Mouse (Mus musculus) liver, embryonic 12.5 days (tissue): ENCODE results near the gene 4932438A13Rik. TPM values are rescaled to one million over a fixed set of nuclear protein-coding genes. Genes with fewer than 3 reads are reported as not detected.

ENCODE experiments used
- ATAC-seq: fragments of 200-750 bp; cut with Nextera tagmentation; 2 replicates; pipeline ENCODE4 v1.8.0; 2017; ENCODE audit warnings: moderate number of reproducible peaks, mild to moderate bottlenecking, moderate library complexity
- H3K27ac ChIP-seq: fragments of 300-500 bp; sonication (generic); 2 replicates; pipeline ENCODE4 v1.5.1; 2016; ENCODE audit warnings: mild to moderate bottlenecking
- H3K27me3 ChIP-seq: fragments of 300-500 bp; sonication (generic); replicated peaks from 2 replicates; pipeline ENCODE4 v1.6.1; 2016; ENCODE audit warnings: mild to moderate bottlenecking, moderate library complexity
- H3K36me3 ChIP-seq: fragments of 300-500 bp; sonication (generic); 2 replicates; pipeline ENCODE4 v1.6.1; 2016; ENCODE audit warnings: mild to moderate bottlenecking, moderate library complexity
- H3K4me1 ChIP-seq: fragments of 300-500 bp; sonication (generic); 2 replicates; pipeline ENCODE4 v1.6.1; 2016
- H3K4me2 ChIP-seq: fragments of 300-500 bp; sonication (generic); 2 replicates; pipeline ENCODE4 v1.6.1; 2016; ENCODE audit warnings: mild to moderate bottlenecking, moderate library complexity
- H3K4me3 ChIP-seq: fragments of 300-500 bp; sonication (generic); 2 replicates; pipeline ENCODE4 v1.5.1; 2016; ENCODE audit warnings: mild to moderate bottlenecking, moderate library complexity
- H3K9ac ChIP-seq: fragments of 300-500 bp; sonication (generic); 2 replicates; pipeline ENCODE4 v1.6.1; 2016; ENCODE audit warnings: mild to moderate bottlenecking, moderate library complexity
- H3K9me3 ChIP-seq: fragments of 300-500 bp; sonication (generic); replicated peaks from 2 replicates; pipeline ENCODE4 v1.6.1; 2016; ENCODE audit warnings: mild to moderate bottlenecking, moderate library complexity
- WGBS: fragments of 180-500 bp; shearing (Covaris S2); methylation state at CpG from one replicate; pipeline ENCODE4 v1.1.7; 2016; ENCODE audit not compliant: insufficient replicate concordance; 5-methylcytosine and 5-hydroxymethylcytosine counted together
- polyA plus RNA-seq: library from polyadenylated mRNA; unstranded; fragments of >200 nt; fragmentation: Nextera tagmentation; extraction: Ambion mirVana; gene quantifications from 2 replicates; pipeline ENCODE4 v1.2.1, GENCODE M21; 2016

4932438A13Rik gene
- polyA plus RNA-seq, 1 experiment from 2014 or later, result 22.8 TPM

- H3K4me1 ChIP-seq, result no peaks in the 10 kb centered on the region
- no peak overlapping the region for H3K27ac ChIP-seq
- no peaks in the 10 kb centered on the region for H3K9me3 ChIP-seq
- H3K9ac ChIP-seq, result no peak overlapping the region
- peaks cover 2% of the 10 kb centered on the region; the same call in 1 of the 2 replicates for H3K27me3 ChIP-seq
- H3K4me2 ChIP-seq, result peak overlapping the region; percentile 39
- 17% methylated on average over 12 of the region's 12 CpGs for WGBS
- H3K4me3 ChIP-seq, result no peak overlapping the region
- H3K36me3 ChIP-seq, result no peaks in the 10 kb centered on the region
- ATAC-seq, result no peak
These were observed 22.0 kb upstream of the 4932438A13Rik start for GRCm38 (mm10) chr3:36840650-36841555.

DNA sequence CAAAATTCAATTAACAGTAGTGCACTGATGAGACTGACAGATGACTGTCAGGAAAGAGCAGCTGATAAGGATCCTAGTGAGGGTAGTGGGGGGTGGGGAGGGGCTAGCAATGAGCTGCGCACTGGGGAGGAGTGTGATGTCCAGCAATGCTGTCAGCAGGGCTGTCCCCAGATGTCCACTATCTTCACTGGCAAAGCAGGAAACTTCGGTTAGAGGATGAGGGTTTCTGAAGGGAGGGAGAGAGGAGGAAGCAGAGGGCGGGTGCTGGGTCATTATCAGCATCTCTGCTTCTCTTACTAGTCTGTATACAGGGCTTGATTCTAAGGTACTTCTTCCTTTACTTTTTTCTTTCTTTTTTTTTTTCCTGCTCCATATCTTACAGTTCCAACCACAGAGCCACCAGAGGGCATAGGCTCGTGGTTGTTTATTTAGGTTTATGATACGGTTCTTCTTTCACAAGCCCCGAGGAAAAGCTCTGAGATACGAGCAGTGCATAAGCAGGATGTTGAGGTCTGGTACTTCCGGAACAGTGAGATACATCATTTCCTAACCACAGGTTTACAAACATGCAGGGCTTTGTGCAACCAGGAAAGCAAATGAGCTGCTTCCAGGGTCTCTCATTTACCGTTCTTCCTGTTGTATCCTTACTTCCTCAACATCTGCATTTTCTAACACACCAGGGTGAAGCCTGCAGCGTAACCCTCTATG is 9.0 kb upstream of the 4932438A13Rik start:
- Histone ChIP-seq H3K36me3 (no peaks in the 10 kb centered on the region), H3K4me2 (peak overlapping the region; percentile 63), H3K4me1 (peaks cover 10% of the 10 kb centered on the region; the same call in 1 of the 2 replicates), H3K27me3 (no peaks in the 10 kb centered on the region), H3K9ac (no peak overlapping the region), H3K9me3 (no peaks in the 10 kb centered on the region), H3K4me3 (peak overlapping the region; percentile 31), H3K27ac (no peak overlapping the region)
- 12% methylated on average over 10 of the region's 10 CpGs for WGBS
- ATAC-seq, result peak; percentile 62

DNA sequence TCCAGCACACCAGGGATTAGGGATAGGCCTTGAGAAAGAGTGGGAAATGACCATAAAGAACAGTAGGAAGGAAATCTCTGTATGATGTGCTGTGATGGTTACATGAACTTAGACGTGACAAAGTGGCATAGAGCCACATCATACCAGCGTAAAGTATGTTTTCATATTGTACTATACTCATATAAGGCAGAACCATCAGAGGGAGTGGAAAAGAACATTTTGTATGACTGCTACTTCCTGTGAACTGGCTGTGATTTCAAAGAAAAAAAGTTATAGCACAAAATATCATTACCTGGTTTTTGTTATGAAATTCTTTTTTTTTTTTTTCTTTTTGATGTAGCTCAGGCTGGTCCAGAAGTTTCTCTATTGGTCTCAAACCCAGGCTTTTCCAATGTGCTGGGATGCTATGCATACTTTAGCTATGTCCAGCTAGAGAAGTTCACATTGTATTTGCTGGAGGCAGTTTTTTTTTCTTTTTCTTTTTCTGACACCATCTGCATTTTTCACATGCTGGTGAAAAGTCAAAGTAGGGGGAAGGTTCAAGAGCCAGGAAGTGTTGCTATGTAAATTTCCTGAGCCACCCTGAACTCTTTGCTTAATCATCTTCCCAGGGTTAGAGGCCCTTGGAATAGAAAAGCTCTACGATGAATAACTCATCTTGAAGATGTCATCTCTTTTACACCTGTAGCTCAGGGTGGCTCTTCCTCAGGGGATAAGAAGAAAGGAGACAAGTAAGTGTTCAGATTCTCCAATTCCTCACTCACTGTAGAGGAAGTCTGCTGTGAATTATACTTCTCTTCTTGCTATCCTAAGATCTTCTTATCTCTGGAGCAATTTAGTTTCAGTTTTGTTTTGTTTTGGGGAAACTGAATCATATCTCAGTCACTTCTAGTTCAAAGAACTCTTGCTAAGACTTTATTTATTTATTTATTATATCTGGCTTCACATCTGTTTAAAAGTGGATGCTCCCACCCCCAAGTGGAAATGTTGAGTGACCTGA is 1.2 kb upstream of the 4932438A13Rik start:
- Histone ChIP-seq H3K27ac (no peak overlapping the region), H3K36me3 (peaks cover 21% of the 10 kb centered on the region), H3K4me1 (peaks cover 18% of the 10 kb centered on the region), H3K9ac (no peak overlapping the region), H3K4me2 (peak overlapping the region; percentile 80), H3K4me3 (peak overlapping the region; percentile 89; the same call in 1 of the 2 replicates), H3K27me3 (no peaks in the 10 kb centered on the region), H3K9me3 (no peaks in the 10 kb centered on the region)
- 61% methylated on average over 3 of the region's 3 CpGs for WGBS
- no peak for ATAC-seq

DNA sequence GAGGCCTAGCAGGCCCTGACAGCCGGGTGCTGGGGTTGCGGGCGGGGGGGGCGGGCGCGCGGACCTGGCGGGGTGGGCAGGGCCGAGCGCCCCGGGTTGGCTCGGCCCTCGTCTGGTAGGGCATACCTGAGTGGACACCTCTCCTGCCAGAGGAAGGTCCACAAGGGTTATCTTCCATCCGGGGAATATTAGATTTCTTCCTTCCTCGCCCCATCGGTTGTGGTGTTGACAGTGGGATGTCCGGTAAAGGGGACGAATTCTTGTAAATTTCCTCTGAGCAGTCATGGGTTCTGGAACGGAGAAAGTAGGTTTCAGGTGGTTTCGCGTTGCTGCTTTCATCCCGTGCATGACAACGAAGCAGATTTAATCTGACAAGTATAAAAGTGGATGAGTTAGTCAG is 523 bp downstream of the 4932438A13Rik start:
- Histone ChIP-seq H3K9ac (peak overlapping the region; percentile 91), H3K36me3 (peaks cover 29% of the 10 kb centered on the region), H3K27ac (peak overlapping the region; percentile 84), H3K9me3 (no peaks in the 10 kb centered on the region), H3K4me2 (peak overlapping the region; percentile 80), H3K27me3 (no peaks in the 10 kb centered on the region), H3K4me3 (peak overlapping the region; percentile 89), H3K4me1 (peaks cover 18% of the 10 kb centered on the region)
- WGBS, result under 1% methylated on average over 22 of the region's 23 CpGs
- peak; percentile 62 for ATAC-seq

DNA sequence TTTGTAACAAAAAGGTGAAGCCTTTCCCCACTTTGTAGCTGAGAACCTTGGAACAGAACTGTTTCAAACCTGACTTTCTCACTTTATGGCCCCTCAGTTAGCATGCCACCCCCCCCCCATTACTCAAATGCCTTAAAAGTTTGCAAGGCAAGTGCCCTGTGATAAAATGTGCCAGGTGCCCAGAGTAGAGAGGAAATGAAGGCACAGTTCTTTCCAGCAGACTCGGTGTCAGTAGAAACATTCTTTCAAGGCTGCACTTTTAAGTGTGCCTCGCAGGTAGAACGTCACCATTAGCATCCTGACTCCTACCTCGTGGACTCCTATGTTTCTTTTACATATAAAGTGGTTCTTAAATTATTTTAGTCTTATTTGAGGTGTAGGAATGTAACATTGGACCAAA is 977 bp downstream of the 4932438A13Rik start:
- Histone ChIP-seq H3K9ac (peak overlapping the region; percentile 91), H3K4me3 (peak overlapping the region; percentile 89), H3K27me3 (no peaks in the 10 kb centered on the region), H3K9me3 (no peaks in the 10 kb centered on the region), H3K4me2 (peak overlapping the region; percentile 80), H3K36me3 (peaks cover 29% of the 10 kb centered on the region), H3K27ac (no peak overlapping the region), H3K4me1 (peaks cover 18% of the 10 kb centered on the region)
- WGBS, result 70% methylated on average over 4 of the region's 4 CpGs
- no peak for ATAC-seq

GRCm38 (mm10) chr3:36864466-36864865 is 1.6 kb downstream of the 4932438A13Rik start:
- H3K27ac ChIP-seq, result no peak overlapping the region

DNA sequence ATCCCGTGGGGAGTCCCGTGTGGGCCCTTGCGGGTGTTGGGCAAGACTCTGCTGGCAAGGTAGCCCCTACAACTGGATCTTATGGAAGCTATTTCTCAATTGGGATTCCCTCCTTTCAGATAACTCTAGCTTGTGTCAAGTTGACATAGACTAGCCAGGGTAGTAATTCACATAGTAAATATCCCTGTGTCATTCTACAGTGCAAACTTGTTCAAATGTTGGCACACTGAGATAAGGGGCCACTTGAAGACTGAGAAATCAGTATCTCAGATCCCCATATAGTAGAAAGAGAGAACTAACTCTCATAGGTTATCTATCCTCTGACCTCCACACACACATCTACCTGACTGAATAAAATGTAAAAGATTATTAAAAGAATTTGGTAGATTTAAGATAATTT is 42.5 kb downstream of the 4932438A13Rik start:
- WGBS, result 84% methylated on average over 3 of the region's 3 CpGs
- Histone ChIP-seq H3K4me1 (peaks cover 5% of the 10 kb centered on the region; the same call in 1 of the 2 replicates), H3K4me2 (no peak overlapping the region), H3K27ac (no peak overlapping the region), H3K36me3 (peaks cover 17% of the 10 kb centered on the region), H3K27me3 (no peaks in the 10 kb centered on the region), H3K9ac (no peak overlapping the region), H3K9me3 (no peaks in the 10 kb centered on the region), H3K4me3 (no peak overlapping the region)
- peak; percentile 52; the same call in 1 of the 2 replicates for ATAC-seq

More at GRCm38 (mm10) chr3:36864466-36864865, 1.6 kb downstream of the 4932438A13Rik start:
- H3K9ac ChIP-seq, result no peak overlapping the region
- H3K36me3 ChIP-seq, result peaks cover 29% of the 10 kb centered on the region
- ATAC-seq, result no peak
- H3K27me3 ChIP-seq, result no peaks in the 10 kb centered on the region
- no peak overlapping the region for H3K4me2 ChIP-seq
- peaks cover 18% of the 10 kb centered on the region for H3K4me1 ChIP-seq
- 95% methylated on average over 4 of the region's 4 CpGs for WGBS
- H3K4me3 ChIP-seq, result no peak overlapping the region
- no peaks in the 10 kb centered on the region for H3K9me3 ChIP-seq

- H3K9me3 ChIP-seq, result no peaks in the 10 kb centered on the region
- H3K27ac ChIP-seq, result no peak overlapping the region
- H3K4me2 ChIP-seq, result no peak overlapping the region
- ATAC-seq, result no peak
- no peak overlapping the region for H3K9ac ChIP-seq
- H3K4me1 ChIP-seq, result 0 out of 2 replicates have a peak, but pooled peaks cover 3% of the 10 kb centered on the region
- WGBS, result 70% methylated on average over 2 of the region's 2 CpGs
- H3K27me3 ChIP-seq, result no peaks in the 10 kb centered on the region
- H3K4me3 ChIP-seq, result no peak overlapping the region
- H3K36me3 ChIP-seq, result peaks cover 23% of the 10 kb centered on the region
These were observed 54.9 kb downstream of the 4932438A13Rik start for GRCm38 (mm10) chr3:36917832-36918231.

- Histone ChIP-seq H3K4me2 (no peak overlapping the region), H3K36me3 (peaks cover 25% of the 10 kb centered on the region), H3K27ac (no peak overlapping the region), H3K4me1 (0 out of 2 replicates have a peak, but pooled peaks cover 3% of the 10 kb centered on the region), H3K4me3 (no peak overlapping the region), H3K9ac (no peak overlapping the region), H3K27me3 (no peaks in the 10 kb centered on the region), H3K9me3 (no peaks in the 10 kb centered on the region)
- ATAC-seq, result no peak
- 81% methylated on average over 4 of the region's 4 CpGs for WGBS
These were observed 55.4 kb downstream of the 4932438A13Rik start for GRCm38 (mm10) chr3:36918322-36918721.

DNA sequence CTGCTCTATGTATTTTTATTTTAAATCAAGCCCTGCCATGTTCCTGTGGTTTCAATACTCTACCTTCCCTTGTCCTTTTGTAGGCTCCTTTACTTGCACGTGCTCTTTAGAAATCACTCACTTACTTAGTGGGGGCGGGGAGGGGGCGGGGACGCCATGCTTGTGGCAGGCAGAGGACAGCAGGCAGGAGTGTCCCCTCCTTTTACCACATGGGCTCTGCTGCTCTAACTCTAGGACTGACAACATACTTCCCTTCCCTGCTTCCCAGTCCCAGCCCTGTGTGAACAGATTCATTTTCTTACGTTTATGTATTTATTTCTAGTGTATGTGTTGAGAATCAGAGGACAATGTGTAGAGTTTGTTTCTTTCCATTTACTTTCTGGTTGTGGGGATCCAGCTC is 78.7 kb downstream of the 4932438A13Rik start:
- WGBS, result 52% methylated on average over 5 of the region's 5 CpGs

DNA sequence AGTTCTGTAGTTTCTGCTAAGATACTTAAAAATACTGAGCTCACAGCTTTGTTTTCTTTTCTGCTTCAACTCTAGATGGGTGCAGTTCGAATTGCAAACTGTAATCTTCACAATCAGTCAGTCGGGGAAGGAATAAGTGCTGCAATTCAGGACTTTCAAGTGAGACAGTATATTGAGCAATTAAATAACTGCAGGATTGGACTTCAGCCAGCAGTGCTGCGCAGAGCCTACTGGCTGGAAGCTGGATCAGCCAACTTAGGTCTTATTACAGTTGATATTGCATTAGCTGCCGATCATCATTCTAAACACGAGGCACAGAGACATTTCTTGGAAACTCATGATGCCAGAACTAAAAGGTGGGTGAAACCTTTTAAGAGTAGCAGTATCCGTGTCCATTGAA is 79.2 kb downstream of the 4932438A13Rik start:
- Histone ChIP-seq H3K4me2 (no peak overlapping the region), H3K4me3 (no peak overlapping the region), H3K4me1 (no peaks in the 10 kb centered on the region), H3K9me3 (no peaks in the 10 kb centered on the region), H3K9ac (no peak overlapping the region), H3K27ac (no peak overlapping the region), H3K27me3 (no peaks in the 10 kb centered on the region), H3K36me3 (peaks cover 26% of the 10 kb centered on the region)
- 80% methylated on average over 6 of the region's 6 CpGs for WGBS
- ATAC-seq, result no peak

More for the DNA sequence above, 78.7 kb downstream of the 4932438A13Rik start:
- no peak overlapping the region for H3K9ac ChIP-seq
- H3K36me3 ChIP-seq, result peaks cover 27% of the 10 kb centered on the region
- no peak overlapping the region for H3K4me2 ChIP-seq
- no peaks in the 10 kb centered on the region for H3K9me3 ChIP-seq
- no peak overlapping the region for H3K27ac ChIP-seq
- no peak for ATAC-seq
- H3K4me3 ChIP-seq, result no peak overlapping the region
- H3K4me1 ChIP-seq, result no peaks in the 10 kb centered on the region
- no peaks in the 10 kb centered on the region for H3K27me3 ChIP-seq
